Mouse (Mus musculus): ENCODE measurements around the gene Zfand2a.

GRCm38 (mm10) chr5:139453031-139453430 is 31.3 kb downstream of the Zfand2a start:
- TF ChIP-seq MAFK (IDR thresholded peaks at IDR 0.05; ENCODE audit: insufficient read depth, low read depth, low read length) (no peak), HCFC1 (IDR thresholded peaks at IDR 0.05; ENCODE audit: borderline replicate concordance, insufficient read depth, low read length) (no peak), CHD2 (IDR thresholded peaks at IDR 0.05; ENCODE audit: low read depth, low read length) (no peak), ZNF384 (IDR thresholded peaks at IDR 0.05; ENCODE audit: low read depth, low read length) (no peak)
